Mouse (Mus musculus) liver, embryonic 14.5 days (tissue): ENCODE data around the gene Evi2a. TPM values are rescaled to one million over a fixed set of nuclear protein-coding genes. Genes with fewer than 3 reads are reported as not detected.

ENCODE experiments used
- ATAC-seq: fragments of 200-750 bp; cut with Nextera tagmentation; 2 replicates; pipeline ENCODE4 v1.8.0; 2017; ENCODE audit warnings: moderate number of reproducible peaks, mild to moderate bottlenecking, moderate library complexity; ENCODE audit not compliant: insufficient read depth
- DNase-seq, 3 experiments: peaks; one replicate each; pipeline ENCODE4 v3.0.0-alpha.2; 2012 to 2013; ENCODE audit warnings: low read depth in 3 of 3, low spot score in 3 of 3
- H3K27ac ChIP-seq: fragments of 300-500 bp; sonication (generic); 2 replicates; pipeline ENCODE4 v1.5.1; 2014; ENCODE audit warnings: moderate library complexity, mild to moderate bottlenecking, control low read depth, inconsistent platforms
- H3K27me3 ChIP-seq: fragments of 300-500 bp; sonication (generic); 2 replicates; pipeline ENCODE4 v1.6.1; 2014; ENCODE audit warnings: mild to moderate bottlenecking, low read length, moderate library complexity; ENCODE audit not compliant: control insufficient read depth, insufficient read depth
- H3K36me3 ChIP-seq: fragments of 300-500 bp; sonication (generic); replicated peaks from 2 replicates; pipeline ENCODE4 v1.6.1; 2014; ENCODE audit warnings: low read depth; ENCODE audit not compliant: control insufficient read depth, insufficient read depth
- H3K4me1 ChIP-seq, 2 experiments: fragments of 200-500 bp in 1 of 2; fragments of 300-500 bp in 1 of 2; sonication (generic) in 1 of 2; replicated peaks; 2 replicates each; pipeline ENCODE4 v1.6.1; 2012 to 2014; ENCODE audit warnings: antibody characterized with exemption in 1 of 2, inconsistent platforms in 1 of 2, low read length in 1 of 2; ENCODE audit not compliant: control insufficient read depth in 2 of 2, insufficient read depth in 2 of 2
- H3K4me2 ChIP-seq: fragments of 300-500 bp; sonication (generic); 2 replicates; pipeline ENCODE4 v1.6.1; 2014; ENCODE audit warnings: low read depth, mild to moderate bottlenecking, control low read depth, moderate library complexity
- H3K4me3 ChIP-seq, 2 experiments: fragments of 200-500 bp in 1 of 2; fragments of 300-500 bp in 1 of 2; sonication (generic) in 1 of 2; 2 replicates each; pipeline ENCODE4 v1.5.1; 2012 to 2014; ENCODE audit warnings: low read depth in 2 of 2, low read length in 2 of 2, mild to moderate bottlenecking in 2 of 2, control low read depth in 1 of 2, inconsistent platforms in 1 of 2, moderate library complexity in 1 of 2; ENCODE audit not compliant: insufficient read depth in 1 of 2
- H3K9ac ChIP-seq: fragments of 300-500 bp; sonication (generic); replicated peaks from 2 replicates; pipeline ENCODE4 v1.6.1; 2014; ENCODE audit warnings: mild to moderate bottlenecking, control low read depth, moderate library complexity
- H3K9me3 ChIP-seq: fragments of 300-500 bp; sonication (generic); 2 replicates; pipeline ENCODE4 v1.6.1; 2016; ENCODE audit warnings: low read length, mixed read lengths; ENCODE audit not compliant: control insufficient read depth
- CTCF ChIP-seq: IDR thresholded peaks from 2 replicates; pipeline ENCODE4 v1.5.1; 2016; ENCODE audit warnings: antibody characterized with exemption, low read depth, control low read depth
- EP300 ChIP-seq: IDR thresholded peaks from 2 replicates; pipeline ENCODE4 v1.6.1; 2016; ENCODE audit warnings: antibody characterized with exemption, low read depth
- WGBS: fragments of 180-500 bp; shearing (Covaris S2); extraction: QIAGEN DNeasy Blood & Tissue Kit; methylation state at CpG from one replicate; pipeline ENCODE4 v1.1.7; 2014; ENCODE audit not compliant: insufficient replicate concordance; 5-methylcytosine and 5-hydroxymethylcytosine counted together
- polyA plus RNA-seq, 2 experiments: library from polyadenylated mRNA; depleted of rRNA in 1 of 2; stranded (reverse) in 1 of 2; unstranded in 1 of 2; fragments of >200 nt; fragmentation: Nextera tagmentation in 1 of 2; extraction: Ambion mirVana in 1 of 2; gene quantifications; 2 replicates each; pipeline versions ENCODE4 v1.2.1 to v1.2.3; 2012 to 2014

Gene Evi2a
- polyA plus RNA-seq, 2 experiments, result 3.9 to 4.2 TPM

- ATAC-seq, result no peak
- no peaks in the 10 kb centered on the region for H3K27me3 ChIP-seq
- no peak overlapping the region; the same call in 1 of the 2 replicates for H3K4me2 ChIP-seq
- H3K9ac ChIP-seq, result no peak overlapping the region
- H3K36me3 ChIP-seq, result no peaks in the 10 kb centered on the region
- H3K4me1 ChIP-seq, result peaks cover 0 to 20% of the 10 kb centered on the region in 2 experiments; a peak in 2 of 4 replicates
- peak overlapping the region in 1 of 2 experiments; percentile 37; a peak in 1 of 4 replicates for H3K4me3 ChIP-seq
- no peak for DNase-seq
- H3K9me3 ChIP-seq, result no peaks in the 10 kb centered on the region
- H3K27ac ChIP-seq, result no peak overlapping the region
- TF ChIP-seq CTCF (no peak), EP300 (no peak)
Observed at GRCm38 (mm10) chr11:79521930-79522329, 8.5 kb downstream of the Evi2a start.

- no peak for TF ChIP-seq EP300
- TF ChIP-seq CTCF, result no peak
- no peaks in the 10 kb centered on the region for H3K36me3 ChIP-seq
- H3K4me2 ChIP-seq, result peak overlapping the region; percentile 18; the same call in 1 of the 2 replicates
- ATAC-seq (no peak), DNase-seq (no peak)
- no peak overlapping the region for H3K4me3 ChIP-seq
- no peak overlapping the region for H3K9ac ChIP-seq
- no peak overlapping the region for H3K27ac ChIP-seq
- H3K9me3 ChIP-seq, result no peaks in the 10 kb centered on the region
- peaks cover 0 to 19% of the 10 kb centered on the region in 2 experiments; a peak in 2 of 4 replicates for H3K4me1 ChIP-seq
- no peaks in the 10 kb centered on the region for H3K27me3 ChIP-seq
Observed at GRCm38 (mm10) chr11:79520772-79521171, 9.6 kb downstream of the Evi2a start.

- H3K27ac ChIP-seq, result no peak overlapping the region
- DNase-seq (peak; percentile 23 to 41 (median 30)), ATAC-seq (no peak)
- no peak overlapping the region; the same call in 1 of the 2 replicates for H3K4me2 ChIP-seq
- WGBS, result 13% methylated on average over 1 of the region's 1 CpGs
- no peaks in the 10 kb centered on the region for H3K36me3 ChIP-seq
- H3K4me1 ChIP-seq, result peaks cover 0 to 19% of the 10 kb centered on the region in 2 experiments; a peak in 2 of 4 replicates
- no peak overlapping the region for H3K9ac ChIP-seq
- no peak overlapping the region for H3K4me3 ChIP-seq
- no peak for TF ChIP-seq EP300
- no peak for TF ChIP-seq CTCF
- no peaks in the 10 kb centered on the region for H3K9me3 ChIP-seq
- no peaks in the 10 kb centered on the region for H3K27me3 ChIP-seq
Observed at GRCm38 (mm10) chr11:79519878-79520291, 10.5 kb downstream of the Evi2a start.

GRCm38 (mm10) chr11:79519299-79519698 lies 11.1 kb downstream of the Evi2a start:
- H3K36me3 ChIP-seq, result no peaks in the 10 kb centered on the region
- WGBS, result 47% methylated on average over 6 of the region's 6 CpGs
- H3K4me1 ChIP-seq, result peaks cover 0 to 17% of the 10 kb centered on the region in 2 experiments; a peak in 3 of 4 replicates
- no peaks in the 10 kb centered on the region for H3K27me3 ChIP-seq
- no peak overlapping the region for H3K27ac ChIP-seq
- no peak overlapping the region for H3K4me3 ChIP-seq
- TF ChIP-seq CTCF, result no peak
- no peak for TF ChIP-seq EP300
- DNase-seq, result no peak
- no peak for ATAC-seq
- H3K9ac ChIP-seq, result no peak overlapping the region
- no peaks in the 10 kb centered on the region for H3K9me3 ChIP-seq
- peak overlapping the region; percentile 12; the same call in 1 of the 2 replicates for H3K4me2 ChIP-seq

- Histone ChIP-seq H3K27ac (no peak overlapping the region), H3K4me3 (no peak overlapping the region), H3K9me3 (no peaks in the 10 kb centered on the region), H3K4me1 (peaks cover 0 to 9% of the 10 kb centered on the region in 2 experiments; a peak in 3 of 4 replicates), H3K9ac (no peak overlapping the region), H3K27me3 (no peaks in the 10 kb centered on the region), H3K4me2 (no peak overlapping the region), H3K36me3 (no peaks in the 10 kb centered on the region)
- WGBS, result 74% methylated on average over 2 of the region's 2 CpGs
- TF ChIP-seq CTCF, result no peak
- no peak for TF ChIP-seq EP300
- DNase-seq, result no peak
- ATAC-seq, result no peak
Observed at GRCm38 (mm10) chr11:79515798-79516197, 14.6 kb downstream of the Evi2a start.
